Mouse (Mus musculus) megakaryocyte progenitor cell, adult 5-6 weeks (primary cell): ENCODE data around the gene Gsx1. TPM values are rescaled to one million over a fixed set of nuclear protein-coding genes. Genes with fewer than 3 reads are reported as not detected.

Experiments used
- ATAC-seq: replicated peaks from 2 replicates; pipeline ENCODE4 v1.8.0; 2016; ENCODE audit warnings: mild to moderate bottlenecking, moderate TSS enrichment, inconsistent platforms; ENCODE audit not compliant: poor library complexity
- total RNA-seq, 2 experiments: library from RNA; stranded (forward) in 1 of 2; stranded (reverse) in 1 of 2; fragments of 157-497, 149-512 nt in 1 of 2; fragments of 200-1000 nt in 1 of 2; gene quantifications; 2 replicates each; pipeline versions ENCODE4 v1.2.3 to v1.2.4; 2015 to 2017

The Gsx1 gene
- total RNA-seq, 2 experiments from 2014 or later: not detected

GRCm38 (mm10) chr5:147192576-147192960 lies 4.1 kb downstream of the Gsx1 start:
- ATAC-seq: no peak

GRCm38 (mm10) chr5:147204905-147205304 lies 16.4 kb downstream of the Gsx1 start:
- ATAC-seq: no peak

- ATAC-seq: no peak
Observed at GRCm38 (mm10) chr5:147207852-147208251, 19.4 kb downstream of the Gsx1 start.

GRCm38 (mm10) chr5:147208471-147208870 lies 20.0 kb downstream of the Gsx1 start:
- no peak for ATAC-seq

- ATAC-seq: peak; percentile 97
Observed at GRCm38 (mm10) chr5:147227354-147228112, 39.0 kb downstream of the Gsx1 start.

- ATAC-seq: no peak
Observed at GRCm38 (mm10) chr5:147235406-147236309, 47.2 kb downstream of the Gsx1 start.

Other genes with a start within 250 kb of the Gsx1 start
- gene Gtf3a, start 240.0 kb upstream of the Gsx1 start, total RNA-seq (2015): 115 and 127 TPM in 2 replicates
- 162 and 163 TPM in 2 replicates for gene Gtf3a, start 240.0 kb upstream of the Gsx1 start, total RNA-seq (2017)
- gene Mtif3, start 224.9 kb upstream of the Gsx1 start, total RNA-seq (2015): 8.5 and 14.5 TPM in 2 replicates
- 27.3 and 38.0 TPM in 2 replicates for gene Mtif3, start 224.9 kb upstream of the Gsx1 start, total RNA-seq (2017)
- gene Lnx2, start 112.1 kb upstream of the Gsx1 start, total RNA-seq (2015): 11.9 and 12.0 TPM in 2 replicates
- 5.1 and 5.2 TPM in 2 replicates for gene Lnx2, start 112.1 kb upstream of the Gsx1 start, total RNA-seq (2017)
- 160 and 162 TPM in 2 replicates for gene Polr1d, start 111.6 kb upstream of the Gsx1 start, total RNA-seq (2015)
- gene Polr1d, start 111.6 kb upstream of the Gsx1 start, total RNA-seq (2017): 131 and 134 TPM in 2 replicates
- gene Pdx1, start 81.3 kb downstream of the Gsx1 start, total RNA-seq (2015): not detected in 2 replicates
- gene Pdx1, start 81.3 kb downstream of the Gsx1 start, total RNA-seq (2017): not detected in 2 replicates
- gene Cdx2, start 118.6 kb downstream of the Gsx1 start, total RNA-seq (2015): not detected in 2 replicates
- gene Cdx2, start 118.6 kb downstream of the Gsx1 start, total RNA-seq (2017): not detected in 2 replicates
- gene Urad, start 133.7 kb downstream of the Gsx1 start, total RNA-seq (2015): not detected in 2 replicates
- gene Urad, start 133.7 kb downstream of the Gsx1 start, total RNA-seq (2017): not detected in 2 replicates
- gene Flt3, start 211.8 kb downstream of the Gsx1 start, total RNA-seq (2015): 8.9 and 14.2 TPM in 2 replicates
- 18.3 and 22.9 TPM in 2 replicates for gene Flt3, start 211.8 kb downstream of the Gsx1 start, total RNA-seq (2017)
- gene Pan3, start 241.5 kb downstream of the Gsx1 start, total RNA-seq (2015): 385 and 404 TPM in 2 replicates
- gene Pan3, start 241.5 kb downstream of the Gsx1 start, total RNA-seq (2017): 156 and 215 TPM in 2 replicates